Mouse (Mus musculus): ENCODE measurements around the gene Nkd1.

The Nkd1 gene

GRCm38 (mm10) chr8:88538976-88539371, 17.8 kb downstream of the Nkd1 start:
- DNase-seq (ENCODE audit: low read depth): no peak

GRCm38 (mm10) chr8:88539963-88540362, 18.8 kb downstream of the Nkd1 start:
- DNase-seq (ENCODE audit: low read depth): no peak

GRCm38 (mm10) chr8:88542596-88543213, 21.6 kb downstream of the Nkd1 start:
- DNase-seq (ENCODE audit: low read depth): no peak

- DNase-seq (ENCODE audit: low read depth): no peak
Observed at GRCm38 (mm10) chr8:88544677-88545076, 23.5 kb downstream of the Nkd1 start.

GRCm38 (mm10) chr8:88545441-88545840, 24.3 kb downstream of the Nkd1 start:
- no peak for DNase-seq (ENCODE audit: low read depth)

- DNase-seq (ENCODE audit: low read depth): no peak
Observed at GRCm38 (mm10) chr8:88546032-88546732, 25.0 kb downstream of the Nkd1 start.

GRCm38 (mm10) chr8:88555669-88556068, 34.5 kb downstream of the Nkd1 start:
- no peak for DNase-seq (ENCODE audit: low read depth)

GRCm38 (mm10) chr8:88559985-88560473, 38.9 kb downstream of the Nkd1 start:
- DNase-seq (ENCODE audit: low read depth): no peak

GRCm38 (mm10) chr8:88561402-88561801, 40.2 kb downstream of the Nkd1 start:
- DNase-seq (ENCODE audit: low read depth): no peak

- DNase-seq (ENCODE audit: low read depth): no peak
Observed at GRCm38 (mm10) chr8:88564256-88564903, 43.2 kb downstream of the Nkd1 start.

GRCm38 (mm10) chr8:88566119-88566518, 45.0 kb downstream of the Nkd1 start:
- DNase-seq (ENCODE audit: low read depth): no peak

GRCm38 (mm10) chr8:88567314-88568121, 46.4 kb downstream of the Nkd1 start:
- DNase-seq (ENCODE audit: low read depth): no peak

GRCm38 (mm10) chr8:88568211-88568610, 47.1 kb downstream of the Nkd1 start:
- no peak for DNase-seq (ENCODE audit: low read depth)

GRCm38 (mm10) chr8:88569366-88569765, 48.2 kb downstream of the Nkd1 start:
- no peak for DNase-seq (ENCODE audit: low read depth)

- DNase-seq (ENCODE audit: low read depth): no peak
Observed at GRCm38 (mm10) chr8:88570293-88570998, 49.3 kb downstream of the Nkd1 start.

GRCm38 (mm10) chr8:88571434-88572184, 50.5 kb downstream of the Nkd1 start:
- no peak for DNase-seq (ENCODE audit: low read depth)

GRCm38 (mm10) chr8:88572185-88572909, 51.2 kb downstream of the Nkd1 start:
- DNase-seq (ENCODE audit: low read depth): no peak

GRCm38 (mm10) chr8:88572941-88573645, 51.9 kb downstream of the Nkd1 start:
- DNase-seq (ENCODE audit: low read depth): no peak

- DNase-seq (ENCODE audit: low read depth): no peak
Observed at GRCm38 (mm10) chr8:88574975-88575374, 53.8 kb downstream of the Nkd1 start.

All from c-Kit-positive CD71-positive TER-119-negative erythroid progenitor cells, embryonic 14.5 days (primary cell).